Mouse (Mus musculus) heart, postnatal 14 days (tissue): ENCODE results near the gene Sf3a3. TPM values are rescaled to one million over a fixed set of nuclear protein-coding genes. Genes with fewer than 3 reads are reported as not detected.
A peak's percentile ranks its signal among the peaks of the same experiment; 100 is the strongest.
"Not testable (repeated sequence)": the region's sequence is repeated elsewhere in the genome, so short reads cannot be mapped to it uniquely, and the experiment has no call there.

Source experiments
- DNase-seq, 2 experiments: peaks; one replicate each; pipeline ENCODE4 v3.0.0; 2021 to 2022
- intact Hi-C: fragments of 180-260 bp; cut with DNase I; formaldehyde crosslinking; loops from one replicate; pipeline ENCODE4 v1.15.1; 2025
- total RNA-seq, 2 experiments: library from RNA; stranded (reverse); gene quantifications; 2 replicates each; pipeline ENCODE4 v1.2.3; 2021

Sf3a3 gene
- total RNA-seq, 2 experiments from 2014 or later = 19.2 to 21.5 TPM

GRCm38 (mm10) chr4:124713850-124714249 is 726 bp upstream of the Sf3a3 start:
- intact Hi-C loops = loop anchor here (5.0 kb wide), 1 partner anchor 133 kb away; no protein-coding TSS in a partner anchor
- DNase-seq = not testable (repeated sequence)

GRCm38 (mm10) chr4:124719101-124719500 is 4.5 kb downstream of the Sf3a3 start:
- DNase-seq = no peak
- intact Hi-C loops = loop anchor here (5.0 kb wide), 1 partner anchor 83 kb away; the partner anchor contains the start of gene Mtf1

GRCm38 (mm10) chr4:124726121-124726520 is 11.5 kb downstream of the Sf3a3 start:
- intact Hi-C loops = no loop called here
- DNase-seq = no peak

GRCm38 (mm10) chr4:124736952-124737351 is 22.4 kb downstream of the Sf3a3 start:
- intact Hi-C loops = no loop called here

GRCm38 (mm10) chr4:124737486-124737885 is 22.9 kb downstream of the Sf3a3 start:
- no peak for DNase-seq
- intact Hi-C loops = no loop called here

More at GRCm38 (mm10) chr4:124736952-124737351, 22.4 kb downstream of the Sf3a3 start:
- no peak for DNase-seq

GRCm38 (mm10) chr4:124738013-124738412 is 23.4 kb downstream of the Sf3a3 start:
- no peak for DNase-seq
- intact Hi-C loops = no loop called here

- DNase-seq = no peak
- intact Hi-C loops = no loop called here
Observed at GRCm38 (mm10) chr4:124738783-124739182, 24.2 kb downstream of the Sf3a3 start.

- peak; percentile 78 to 83 for DNase-seq
- intact Hi-C loops = no loop called here
Observed at GRCm38 (mm10) chr4:124741376-124742343, 27.1 kb downstream of the Sf3a3 start, which contains the start of gene Inpp5b. Gene Inpp5b (plus strand): TSS chr4:124741850.

GRCm38 (mm10) chr4:124742839-124743238 is 28.3 kb downstream of the Sf3a3 start:
- intact Hi-C loops = no loop called here
- DNase-seq = no peak

- no peak for DNase-seq
- intact Hi-C loops = no loop called here
Observed at GRCm38 (mm10) chr4:124746577-124746976, 32.0 kb downstream of the Sf3a3 start.

GRCm38 (mm10) chr4:124747851-124748250 is 33.3 kb downstream of the Sf3a3 start:
- intact Hi-C loops = no loop called here
- DNase-seq = no peak

GRCm38 (mm10) chr4:124751300-124752250 is 37.0 kb downstream of the Sf3a3 start:
- peak; percentile 97 to 98 for DNase-seq
- intact Hi-C loops = loop anchor here (5.0 kb wide), 1 partner anchor 51 kb away; the partner anchor contains the start of gene Mtf1

- intact Hi-C loops = loop anchor here (5.0 kb wide), 1 partner anchor 50 kb away; the partner anchor contains the start of gene Mtf1
- DNase-seq = no peak
Observed at GRCm38 (mm10) chr4:124752281-124753199, 38.0 kb downstream of the Sf3a3 start.

- intact Hi-C loops = no loop called here
- DNase-seq = no peak
Observed at GRCm38 (mm10) chr4:124755526-124755925, 41.0 kb downstream of the Sf3a3 start.

GRCm38 (mm10) chr4:124759305-124759811 is 44.8 kb downstream of the Sf3a3 start:
- intact Hi-C loops = no loop called here
- DNase-seq = no peak

- DNase-seq = no peak
- intact Hi-C loops = no loop called here
Observed at GRCm38 (mm10) chr4:124761201-124761600, 46.6 kb downstream of the Sf3a3 start.

- DNase-seq = no peak
- intact Hi-C loops = no loop called here
Observed at GRCm38 (mm10) chr4:124762858-124763452, 48.4 kb downstream of the Sf3a3 start.

- intact Hi-C loops = no loop called here
- no peak for DNase-seq
Observed at GRCm38 (mm10) chr4:124765802-124766565, 51.4 kb downstream of the Sf3a3 start.
